Comparison of ENCODE assay signal across 7 mouse cellular contexts in the genomic region with DNA sequence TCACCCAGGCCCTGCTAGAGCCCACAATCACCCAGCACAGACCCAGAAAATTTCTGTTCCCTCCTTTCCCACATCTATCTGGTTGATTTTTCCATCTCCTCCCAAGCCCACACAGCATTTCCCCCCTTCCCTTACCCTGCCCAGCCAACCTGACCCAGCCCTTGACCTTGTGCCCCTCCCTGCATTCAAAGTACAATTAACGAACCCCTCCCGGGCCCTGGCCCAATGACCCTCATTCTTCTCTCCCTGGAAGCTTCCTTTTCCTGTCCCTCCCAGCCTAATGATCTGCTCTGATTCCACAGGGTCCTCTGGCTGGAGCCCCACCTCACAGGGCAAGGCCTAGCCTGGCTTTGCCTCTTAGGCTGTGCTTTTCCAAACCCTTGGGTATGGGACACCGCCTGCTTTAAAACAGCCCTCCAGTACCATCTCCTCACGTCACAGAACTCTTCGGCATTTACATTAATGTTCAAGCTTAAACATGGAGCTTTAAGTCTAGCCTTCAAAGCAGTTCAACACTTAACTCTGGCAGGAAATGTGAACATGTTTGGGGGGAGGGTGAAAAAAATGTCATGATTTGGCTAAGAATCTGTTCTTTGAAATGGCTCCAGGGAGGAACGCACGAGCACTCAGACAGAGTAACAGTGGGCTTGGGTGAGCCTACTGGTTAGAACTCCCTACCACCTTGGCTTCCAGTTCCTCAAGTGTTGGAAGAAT.
DNase-seq lines count a peak whose midpoint lies in the region; ATAC-seq lines count a peak whose summit lies in the region.

No protein-coding gene starts in this region.

- no peak overlapping the region for H3K27ac ChIP-seq in liver, embryonic 16.5 days (ENCODE audit: low read length)

- H3K36me3 ChIP-seq in liver, embryonic 16.5 days (ENCODE audit: control insufficient read depth, insufficient read depth): no peaks in the 10 kb centered on the region

- 70% methylated on average over 7 of the region's 7 CpGs for WGBS in liver, embryonic 16.5 days (ENCODE audit: insufficient replicate concordance)

- H3K4me1 ChIP-seq in liver, embryonic 16.5 days (ENCODE audit: control insufficient read depth, low read depth, low read length): peaks cover 3% of the 10 kb centered on the region; the same call in 1 of the 2 replicates

- H3K27me3 ChIP-seq in liver, embryonic 16.5 days (ENCODE audit: control insufficient read depth, insufficient read depth, low read depth, low read length): no peaks in the 10 kb centered on the region

- H3K9me3 ChIP-seq in liver, embryonic 16.5 days (replicated peaks; ENCODE audit: control insufficient read depth, low read length): no peaks in the 10 kb centered on the region

- H3K4me3 ChIP-seq in liver, embryonic 16.5 days (ENCODE audit: low read depth, low read length): no peak overlapping the region

- H3K4me2 ChIP-seq in liver, embryonic 16.5 days (ENCODE audit: low read depth, low read length): no peak overlapping the region

- peak; percentile 97 for DNase-seq in ES-CJ7 (ENCODE audit: low read depth, low spot score)
- DNase-seq in adrenal gland, adult 8-10 months: peak; percentile 25
- DNase-seq in heart, postnatal 14 days: peak; percentile 40 to 56
- DNase-seq in thymus, postnatal 36 days: no peak
- DNase-seq in cerebellum, postnatal 10 days: no peak

- no peak overlapping the region for H3K9ac ChIP-seq in liver, embryonic 16.5 days (ENCODE audit: low read depth, low read length)

- intact Hi-C loops in heart, postnatal 14 days (cut with DNase I): loop anchor here (10.0 kb wide), 1 partner anchor 354 kb away; no protein-coding TSS in a partner anchor

- ATAC-seq in liver, embryonic 16.5 days (ENCODE audit: low read depth): 0 out of 2 replicates have a peak, but pooled peaks have one; percentile 19
- no peak for ATAC-seq in monocyte, adult 5-6 weeks (replicated peaks; ENCODE audit: insufficient number of reproducible peaks, low FRiP score, low TSS enrichment, poor library complexity, severe bottlenecking)

Comparison
In these comparisons a context has a peak if more than half of its experiments do, and no peak if none do; other contexts are left out.
1. DNase-seq: peak in ES-CJ7 (single experiment), adrenal gland, adult 8-10 months (single experiment) and heart, postnatal 14 days (2 of 2); none in thymus, postnatal 36 days (0 of 2) and cerebellum, postnatal 10 days (0 of 2).